Mouse (Mus musculus) C2C12 (cell line): Measurements from ENCODE around the gene Agrp. TPM values are rescaled to one million over a fixed set of nuclear protein-coding genes. Genes with fewer than 3 reads are reported as not detected.
A peak's percentile ranks its signal among the peaks of the same experiment; 100 is the strongest.

ENCODE experiments used
- H3K27me3 ChIP-seq: one replicate; pipeline ENCODE4 v1.6.1; 2011; ENCODE audit not compliant: control insufficient read depth, insufficient read depth, insufficient read length
- H3K36me3 ChIP-seq: one replicate; pipeline ENCODE4 v1.6.1; 2011; ENCODE audit not compliant: control insufficient read depth, insufficient read depth
- H3K4me3 ChIP-seq: one replicate; pipeline ENCODE4 v1.5.1; 2011; ENCODE audit warnings: mild to moderate bottlenecking, control low read depth; ENCODE audit not compliant: poor library complexity, insufficient read depth, severe bottlenecking
- H3K79me2 ChIP-seq: one replicate; pipeline ENCODE4 v1.6.1; 2011; ENCODE audit not compliant: control insufficient read depth, insufficient read depth
- H3K79me3 ChIP-seq: one replicate; pipeline ENCODE4 v1.6.1; 2011; ENCODE audit warnings: low read depth, control low read depth
- H3ac ChIP-seq: one replicate; pipeline ENCODE3; 2011; ENCODE audit warnings: low read depth; ENCODE audit not compliant: control insufficient read depth, insufficient read length
- CEBPB ChIP-seq: IDR thresholded peaks from one replicate; pipeline ENCODE4 v1.6.1; 2011; ENCODE audit warnings: low read depth, mild to moderate bottlenecking, control low read depth, moderate library complexity
- CTCF ChIP-seq: IDR thresholded peaks from one replicate; pipeline ENCODE4 v1.5.1; 2011; ENCODE audit not compliant: control insufficient read depth, insufficient read depth, insufficient read length
- FOSL1 ChIP-seq: IDR thresholded peaks from one replicate; pipeline ENCODE4 v1.8.0; 2011; ENCODE audit warnings: mild to moderate bottlenecking, low read length; ENCODE audit not compliant: poor library complexity, insufficient read depth, severe bottlenecking
- MAX ChIP-seq: IDR thresholded peaks from one replicate; pipeline ENCODE4 v1.6.1; 2011; ENCODE audit warnings: mild to moderate bottlenecking, control low read depth
- MYOD1 ChIP-seq: IDR thresholded peaks from one replicate; pipeline ENCODE4 v1.6.1; 2011; ENCODE audit warnings: low read depth; ENCODE audit not compliant: control insufficient read depth, insufficient read length
- MYOG ChIP-seq: IDR thresholded peaks from one replicate; pipeline ENCODE4 v1.6.1; 2011; ENCODE audit not compliant: control insufficient read depth, insufficient read length; ENCODE audit errors: extremely low read depth
- USF1 ChIP-seq: IDR thresholded peaks from one replicate; pipeline ENCODE4 v1.6.1; 2011; ENCODE audit warnings: low read depth, mild to moderate bottlenecking, control low read depth, moderate library complexity
- polyA plus RNA-seq: library from polyadenylated mRNA; unstranded; fragments of >200 nt; fragmentation: generic; extraction: Trizol; gene quantifications from one replicate; pipeline ENCODE4 v1.2.1, GENCODE M21; 2012; ENCODE audit warnings: missing spikeins

The Agrp gene
- polyA plus RNA-seq, 1 experiment = 0.18 TPM

DNA sequence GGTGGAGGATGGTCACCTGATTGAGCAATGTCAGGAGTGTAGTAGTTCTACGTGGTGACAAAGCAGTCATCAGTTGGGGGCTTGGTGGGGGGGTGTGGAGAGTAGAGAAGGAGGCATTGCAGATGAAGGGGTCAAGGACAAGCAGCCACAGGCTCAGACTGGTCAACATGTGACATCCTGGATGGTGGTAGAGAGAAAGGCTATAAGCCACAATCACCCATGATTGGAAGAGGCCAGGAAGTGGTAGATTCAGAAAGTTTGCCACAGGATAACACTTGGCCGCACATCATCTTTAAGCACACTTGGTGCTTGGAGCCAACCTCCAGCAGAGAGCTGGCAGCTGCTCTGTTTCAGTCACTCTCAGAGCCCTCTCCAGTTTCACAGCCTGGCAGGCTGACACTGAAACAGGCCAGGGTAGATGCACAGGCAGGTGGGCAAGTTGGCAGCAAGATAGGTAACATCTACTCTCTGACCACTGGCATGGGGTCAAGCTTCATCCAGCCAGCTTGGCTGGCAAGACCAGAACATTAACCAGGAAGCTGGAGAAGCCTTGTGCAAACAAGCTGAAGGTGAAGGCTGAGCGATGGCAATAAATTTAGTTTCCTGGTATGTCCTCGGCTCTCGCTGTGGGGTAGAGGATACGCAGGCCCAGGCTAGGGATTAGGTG, 100.0 kb downstream of the Agrp start:
- Histone ChIP-seq H3K36me3 (peaks cover 13% of the 10 kb centered on the region), H3K79me3 (no peaks in the 10 kb centered on the region), H3ac (no peak overlapping the region), H3K27me3 (no peaks in the 10 kb centered on the region), H3K79me2 (no peaks in the 10 kb centered on the region), H3K4me3 (no peak overlapping the region)
- no peak for TF ChIP-seq MYOG

GRCm38 (mm10) chr8:105536546-105536945, 100.6 kb downstream of the Agrp start:
- TF ChIP-seq MYOG (no peak), USF1 (no peak), CTCF (no peak), CEBPB (no peak), MYOD1 (no peak), FOSL1 (no peak), MAX (no peak)
- Histone ChIP-seq H3K79me3 (no peaks in the 10 kb centered on the region), H3K4me3 (no peak overlapping the region), H3ac (no peak overlapping the region), H3K79me2 (no peaks in the 10 kb centered on the region), H3K36me3 (peaks cover 13% of the 10 kb centered on the region), H3K27me3 (no peaks in the 10 kb centered on the region)

DNA sequence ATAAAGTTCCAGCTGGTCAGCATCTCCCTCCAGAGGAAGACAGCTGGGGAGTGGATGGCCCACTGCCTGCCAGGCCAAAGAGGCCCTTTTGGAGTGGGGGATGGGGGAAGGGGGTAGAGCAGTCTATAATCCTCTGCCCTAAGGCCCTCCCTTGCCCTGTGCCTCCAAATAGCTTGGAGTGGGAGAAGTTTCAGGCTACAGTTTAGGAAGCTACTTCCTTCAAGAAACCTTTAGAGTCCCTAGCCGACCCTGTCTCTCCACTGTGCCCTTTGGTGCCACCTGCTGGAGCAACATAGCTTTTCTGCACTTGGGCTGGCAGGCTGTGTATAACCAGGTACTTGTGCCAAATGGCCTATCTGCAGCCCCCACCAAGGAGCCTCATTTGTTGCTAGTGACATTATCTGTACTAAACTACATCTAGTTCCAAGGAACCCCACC, 103.3 kb downstream of the Agrp start:
- H3K27me3 ChIP-seq = no peaks in the 10 kb centered on the region
- H3K4me3 ChIP-seq = no peak overlapping the region
- no peaks in the 10 kb centered on the region for H3K79me3 ChIP-seq
- no peak overlapping the region for H3ac ChIP-seq
- H3K36me3 ChIP-seq = peaks cover 13% of the 10 kb centered on the region
- no peaks in the 10 kb centered on the region for H3K79me2 ChIP-seq
- TF ChIP-seq CTCF (peak; percentile 67), MAX (no peak)

GRCm38 (mm10) chr8:105533439-105533838, 103.8 kb downstream of the Agrp start:
- Histone ChIP-seq H3K79me3 (no peaks in the 10 kb centered on the region), H3ac (no peak overlapping the region), H3K79me2 (no peaks in the 10 kb centered on the region), H3K27me3 (no peaks in the 10 kb centered on the region), H3K4me3 (no peak overlapping the region), H3K36me3 (peaks cover 13% of the 10 kb centered on the region)
- no peak for TF ChIP-seq FOSL1
- TF ChIP-seq CTCF = no peak
- TF ChIP-seq USF1 = no peak
- no peak for TF ChIP-seq MAX
- TF ChIP-seq MYOG = no peak
- no peak for TF ChIP-seq CEBPB
- no peak for TF ChIP-seq MYOD1

DNA sequence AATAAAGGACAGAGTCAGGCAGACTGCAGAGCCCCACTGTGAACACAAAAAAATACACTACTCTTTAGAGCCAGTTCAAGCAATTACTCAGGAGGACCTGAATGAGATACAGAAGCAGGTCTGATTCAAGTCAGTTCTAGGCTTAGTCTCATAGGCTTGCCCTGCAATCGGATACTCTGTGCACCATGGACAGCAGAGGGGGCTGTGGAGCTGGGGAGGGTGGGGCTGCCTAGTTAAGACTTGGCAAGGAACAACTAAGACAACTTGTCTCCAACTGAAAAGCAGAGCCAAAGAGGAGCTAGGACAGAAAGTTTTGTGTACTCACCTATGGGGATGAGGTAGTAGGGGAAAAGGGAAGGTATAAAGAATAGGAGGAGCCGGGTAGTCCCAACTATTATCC, 105.4 kb downstream of the Agrp start:
- Histone ChIP-seq H3K27me3 (no peaks in the 10 kb centered on the region), H3K79me3 (no peaks in the 10 kb centered on the region), H3K36me3 (peaks cover 9% of the 10 kb centered on the region), H3ac (no peak overlapping the region), H3K4me3 (no peak overlapping the region), H3K79me2 (no peaks in the 10 kb centered on the region)
- peak; percentile 28 for TF ChIP-seq CTCF
- no peak for TF ChIP-seq FOSL1

- Histone ChIP-seq H3K79me3 (no peaks in the 10 kb centered on the region), H3K4me3 (no peak overlapping the region), H3K36me3 (no peaks in the 10 kb centered on the region), H3K27me3 (no peaks in the 10 kb centered on the region), H3K79me2 (no peaks in the 10 kb centered on the region), H3ac (no peak overlapping the region)
- no peak for TF ChIP-seq MAX
- no peak for TF ChIP-seq FOSL1
- TF ChIP-seq MYOD1 = no peak
- no peak for TF ChIP-seq CEBPB
- TF ChIP-seq CTCF = no peak
- TF ChIP-seq USF1 = no peak
- TF ChIP-seq MYOG = no peak
These were observed 107.9 kb downstream of the Agrp start for GRCm38 (mm10) chr8:105529271-105529670.
